In genomic region chrX:150588023-150588764, GRCm38 (mm10) we compare ENCODE assay signal across 8 mouse cellular contexts. TPM values are rescaled to one million over a fixed set of nuclear protein-coding genes. Genes with fewer than 3 reads are reported as not detected.
DNase-seq lines count a peak whose midpoint lies in the region; ATAC-seq lines count a peak whose summit lies in the region.

TSS of gene Pfkfb1 (plus strand) at chrX:150588229.

- DNase-seq in CD4-positive, CD25-positive, alpha-beta regulatory T cell, adult 2 months (ENCODE audit: low read depth, low spot score), result peak; percentile 83
- peak; percentile 10 for DNase-seq in fat pad, adult 2 months (ENCODE audit: extremely low read depth, low read depth, low spot score)
- DNase-seq in kidney, postnatal 14 days, result peak; percentile 86
- DNase-seq in liver, embryonic 13.5 days, result peak; percentile 70
- peak; percentile 67 for DNase-seq in neural tube, embryonic 10.5 days (ENCODE audit: extremely low spot score, low spot score)

- peak within 1 kb of the TSS; percentile 78 for H3K27ac ChIP-seq in brown adipose tissue, adult 24 weeks (replicated peaks; ENCODE audit: low read depth, low read length)
- H3K27ac ChIP-seq in heart, embryonic 13.5 days (replicated peaks), result peak within 1 kb of the TSS; percentile 90
- peak within 1 kb of the TSS; percentile 93 for H3K27ac ChIP-seq in liver, embryonic 13.5 days
- peak within 1 kb of the TSS; percentile 87 for H3K27ac ChIP-seq in stomach, embryonic 16.5 days (ENCODE audit: low read length)

- H3K36me3 ChIP-seq in heart, embryonic 13.5 days, result peaks cover 20% of the 10 kb centered on the region
- peaks cover 14% of the 10 kb centered on the region for H3K36me3 ChIP-seq in liver, embryonic 13.5 days
- no peaks in the 10 kb centered on the region for H3K36me3 ChIP-seq in stomach, embryonic 16.5 days (ENCODE audit: control insufficient read depth, insufficient read depth, low read length)

- no peaks in the 10 kb centered on the region for H3K27me3 ChIP-seq in heart, embryonic 13.5 days (replicated peaks)
- H3K27me3 ChIP-seq in liver, embryonic 13.5 days, result no peaks in the 10 kb centered on the region
- no peaks in the 10 kb centered on the region for H3K27me3 ChIP-seq in stomach, embryonic 16.5 days (ENCODE audit: control insufficient read depth, insufficient read depth, low read length)

- peak within 1 kb of the TSS; percentile 73 for H3K4me3 ChIP-seq in brown adipose tissue, adult 24 weeks (ENCODE audit: insufficient read depth, low read depth, low read length)
- H3K4me3 ChIP-seq in heart, embryonic 13.5 days, result peak within 1 kb of the TSS; percentile 61
- H3K4me3 ChIP-seq in liver, embryonic 13.5 days (replicated peaks), result peak within 1 kb of the TSS; percentile 70
- H3K4me3 ChIP-seq in stomach, embryonic 16.5 days (replicated peaks; ENCODE audit: low read length), result peak within 1 kb of the TSS; percentile 66

- WGBS in heart, embryonic 13.5 days, result 11% methylated on average over 35 of the region's 35 CpGs
- WGBS in liver, embryonic 13.5 days (ENCODE audit: insufficient replicate concordance), result 15% methylated on average over 35 of the region's 35 CpGs
- 22% methylated on average over 35 of the region's 35 CpGs for WGBS in stomach, embryonic 16.5 days

- peak within 1 kb of the TSS; percentile 84 for H3K9ac ChIP-seq in heart, embryonic 13.5 days
- H3K9ac ChIP-seq in liver, embryonic 13.5 days, result peak within 1 kb of the TSS; percentile 81
- peak within 1 kb of the TSS; percentile 76 for H3K9ac ChIP-seq in stomach, embryonic 16.5 days (ENCODE audit: low read length)

- peak; percentile 85 for ATAC-seq in heart, embryonic 13.5 days (ENCODE audit: extremely low read depth, insufficient number of reproducible peaks, low FRiP score, low TSS enrichment)
- peak; percentile 96 for ATAC-seq in liver, embryonic 13.5 days (ENCODE audit: low read depth)
- ATAC-seq in stomach, embryonic 16.5 days (ENCODE audit: insufficient read depth, low FRiP score), result peak; percentile 97

- no peaks in the 10 kb centered on the region for H3K4me1 ChIP-seq in brown adipose tissue, adult 24 weeks (ENCODE audit: control insufficient read depth, insufficient read depth, insufficient read length, low read length)
- H3K4me1 ChIP-seq in heart, embryonic 13.5 days, result peaks cover 14% of the 10 kb centered on the region; the same call in 1 of the 2 replicates
- H3K4me1 ChIP-seq in liver, embryonic 13.5 days (replicated peaks), result peaks cover 19% of the 10 kb centered on the region
- no peaks in the 10 kb centered on the region for H3K4me1 ChIP-seq in stomach, embryonic 16.5 days (ENCODE audit: control insufficient read depth, insufficient read depth, low read length)

- H3K4me2 ChIP-seq in heart, embryonic 13.5 days, result peak within 1 kb of the TSS; percentile 72
- H3K4me2 ChIP-seq in liver, embryonic 13.5 days, result peak within 1 kb of the TSS; percentile 80
- peak within 1 kb of the TSS; percentile 57 for H3K4me2 ChIP-seq in stomach, embryonic 16.5 days (ENCODE audit: low read depth, low read length)

- no peaks in the 10 kb centered on the region for H3K9me3 ChIP-seq in heart, embryonic 13.5 days
- no peaks in the 10 kb centered on the region for H3K9me3 ChIP-seq in liver, embryonic 13.5 days (replicated peaks)
- no peaks in the 10 kb centered on the region for H3K9me3 ChIP-seq in stomach, embryonic 16.5 days (replicated peaks; ENCODE audit: control insufficient read depth, low read length)

RNA-seq across cellular contexts. Expression of gene Pfkfb1, which starts in this region (rescaled TPM):
- 34.1 and 34.2 TPM in 2 replicates for polyA plus RNA-seq in brown adipose tissue, adult 24 weeks (2012; ENCODE audit: insufficient read depth, insufficient read length, missing spikeins)
- polyA plus RNA-seq in heart, embryonic 13.5 days (2015; fragmentation: Nextera tagmentation; extraction: Ambion mirVana), result 5.3 and 5.7 TPM in 2 replicates
- polyA plus RNA-seq in liver, embryonic 13.5 days (2015; fragmentation: Nextera tagmentation; extraction: Ambion mirVana), result 4.4 and 6.1 TPM in 2 replicates
- 4.6 and 6.1 TPM in 2 replicates for polyA plus RNA-seq in stomach, embryonic 16.5 days (2015; fragmentation: Nextera tagmentation; extraction: Ambion mirVana)

Comparison
In these comparisons a context has a peak if more than half of its experiments do, and no peak if none do; other contexts are left out.
1. Peak in every context shown above with its lines: DNase-seq, ATAC-seq, H3K4me3 ChIP-seq and H3K27ac ChIP-seq.
2. DNase-seq: peak in every context shown above with its lines; median percentile 86 in kidney, postnatal 14 days; 83 in CD4-positive, CD25-positive, alpha-beta regulatory T cell, adult 2 months; 70 in liver, embryonic 13.5 days; 67 in neural tube, embryonic 10.5 days; 10 in fat pad, adult 2 months.